Mouse (Mus musculus) neutrophil, adult 65 days (primary cell): ENCODE data around the gene Magea2. TPM values are rescaled to one million over a fixed set of nuclear protein-coding genes. Genes with fewer than 3 reads are reported as not detected.

ENCODE experiments used
- total RNA-seq: library from RNA; stranded (reverse); gene quantifications from 2 replicates; pipeline ENCODE4 v1.2.4, GENCODE M21; 2023

Magea2 gene
- total RNA-seq = not detected in 2 replicates

DNA sequence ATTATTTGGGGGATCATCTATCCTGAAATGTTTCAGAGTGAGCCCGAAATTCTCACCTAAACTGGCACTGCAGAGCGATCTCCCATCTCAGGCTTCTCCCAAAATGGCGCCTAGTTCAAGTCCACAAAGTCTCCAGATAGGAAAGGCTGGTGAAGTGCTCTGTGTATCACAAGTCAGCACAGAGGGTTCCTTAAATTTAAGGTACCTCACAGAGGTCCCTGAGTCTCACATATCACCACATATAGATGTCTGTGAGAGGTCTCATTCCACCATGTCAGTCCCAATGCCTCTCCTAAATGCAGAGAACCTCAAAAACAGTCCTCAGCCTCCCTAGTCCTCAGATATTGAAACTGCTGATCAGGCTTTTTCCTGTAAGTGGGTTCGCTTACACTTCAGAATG lies at the start of gene Magea2:
Gene Magea2, minus strand, starts transcription at position 101 of the 400 bp plus-strand sequence.

GRCm38 (mm10) chrX:155128312-155128711 lies 34.8 kb upstream of the Magea2 start, which contains the start of gene Cldn34b2:
TSS of gene Cldn34b2 (minus strand) at chrX:155128412.

DNA sequence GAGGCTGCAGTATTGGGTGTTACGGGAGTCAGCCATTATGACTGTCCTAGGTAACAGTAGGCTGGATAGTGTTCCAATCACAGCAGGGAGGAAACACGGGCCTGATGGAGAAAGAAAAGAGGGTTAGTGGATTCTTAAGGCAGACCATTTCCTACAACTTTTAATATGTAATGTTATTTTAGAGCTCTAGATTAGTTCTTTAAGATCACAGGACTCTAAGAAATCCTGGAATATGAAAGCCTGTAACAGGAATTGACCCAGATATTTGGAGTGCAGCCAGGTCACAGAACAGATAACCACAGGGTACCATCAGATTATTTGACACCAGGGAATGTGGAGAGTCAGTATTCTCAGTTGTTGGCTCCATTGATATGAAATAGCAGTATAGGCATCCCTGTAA lies 3.8 kb downstream of the Magea2 start, which contains the start of gene Magea1:
Gene Magea1, minus strand, starts transcription at position 101 of the 400 bp plus-strand sequence.

DNA sequence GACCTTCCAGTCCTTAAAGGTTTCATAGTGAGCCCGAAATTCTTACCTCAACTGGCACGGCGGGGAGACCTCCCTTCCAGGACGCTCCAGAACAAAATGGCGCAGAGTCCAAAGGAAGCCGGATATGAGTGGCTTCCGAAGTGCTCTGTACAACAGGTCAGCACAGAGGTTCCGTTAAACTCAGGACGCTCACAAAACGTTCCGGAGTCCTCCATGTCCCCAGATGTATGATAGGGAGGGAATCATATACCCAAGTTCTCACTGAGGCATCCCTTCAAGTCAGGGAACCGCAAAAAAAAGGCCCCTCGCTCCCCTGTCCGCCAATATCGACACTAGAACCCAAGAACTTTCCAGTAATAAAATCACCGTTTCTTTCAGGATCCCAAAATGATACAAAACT lies 30.4 kb downstream of the Magea2 start, which contains the start of gene Magea5:
Gene Magea5, minus strand, starts transcription at position 101 of the 400 bp plus-strand sequence.

DNA sequence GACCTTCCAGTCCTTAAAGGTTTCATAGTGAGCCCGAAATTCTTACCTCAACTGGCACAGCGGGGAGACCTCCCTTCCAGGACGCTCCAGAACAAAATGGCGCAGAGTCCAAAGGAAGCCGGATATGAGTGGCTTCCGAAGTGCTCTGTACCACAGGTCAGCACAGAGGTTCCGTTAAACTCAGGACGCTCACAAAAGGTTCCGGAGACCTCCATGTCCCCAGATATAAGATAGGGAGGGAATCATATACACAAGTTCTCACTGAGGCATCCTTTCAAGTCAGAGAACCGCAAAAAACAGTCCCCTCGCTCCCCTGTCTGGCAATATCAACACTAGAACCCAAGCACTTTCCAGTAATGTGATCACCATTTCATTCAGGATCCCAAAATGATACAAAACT lies 97.7 kb downstream of the Magea2 start, which contains the start of gene Magea8:
Gene Magea8, minus strand, starts transcription at position 101 of the 400 bp plus-strand sequence.

Other genes with a start within 250 kb of the Magea2 start
- gene Cldn34b1, start 203.4 kb downstream of the Magea2 start, total RNA-seq = not detected in 2 replicates
- not detected in 2 replicates for gene Magea6, start 157.7 kb downstream of the Magea2 start, total RNA-seq
- not detected in 2 replicates for gene Magea3, start 144.2 kb downstream of the Magea2 start, total RNA-seq
- not detected in 2 replicates for gene Magea8, start 97.8 kb downstream of the Magea2 start, total RNA-seq
- not detected in 2 replicates for gene Magea5, start 30.5 kb downstream of the Magea2 start, total RNA-seq
- not detected in 2 replicates for gene Magea1, start 3.9 kb downstream of the Magea2 start, total RNA-seq
- not detected in 2 replicates for gene Cldn34b2, start 34.7 kb upstream of the Magea2 start, total RNA-seq
- 564 and 611 TPM in 2 replicates for gene Sat1, start 122.8 kb upstream of the Magea2 start, total RNA-seq
- gene Acot9, start 168.8 kb upstream of the Magea2 start, total RNA-seq = 49.9 and 55.3 TPM in 2 replicates
- gene Prdx4, start 247.1 kb upstream of the Magea2 start, total RNA-seq = 18.7 and 21.3 TPM in 2 replicates